Mouse (Mus musculus) bone marrow, adult 2 months (tissue): ENCODE data around the gene Tmem245.

ENCODE experiments used
- CTCF ChIP-seq: fragments of 200-500 bp; IDR thresholded peaks from 2 replicates; pipeline ENCODE4 v1.5.1; 2011; ENCODE audit warnings: low read length, control low read depth; ENCODE audit not compliant: control insufficient read depth, insufficient read depth
- POLR2A ChIP-seq: fragments of 200-500 bp; IDR thresholded peaks from 2 replicates; pipeline ENCODE4 v1.6.1; 2011; ENCODE audit warnings: low read depth, mild to moderate bottlenecking, control low read depth, low read length, borderline replicate concordance; ENCODE audit not compliant: control insufficient read depth

DNA sequence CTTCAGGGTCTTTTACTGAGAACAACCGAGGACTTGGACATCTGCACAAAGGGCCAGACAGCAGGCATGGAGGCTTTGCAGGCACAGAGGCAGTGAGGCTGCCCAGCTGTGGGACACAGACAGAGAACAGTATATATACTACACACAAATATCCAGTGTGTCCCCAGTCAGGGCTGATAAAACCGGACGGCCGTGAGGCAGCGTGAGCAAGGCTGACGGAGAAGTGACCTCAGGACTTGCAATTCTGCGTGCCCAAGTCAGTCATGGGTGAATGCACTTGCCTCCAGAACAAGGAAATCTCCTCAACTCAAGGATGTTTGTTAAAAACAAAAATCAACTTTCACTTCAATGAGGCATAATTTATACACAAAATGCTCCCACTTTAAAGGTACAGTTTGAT is 115.2 kb downstream of the Tmem245 start:
- TF ChIP-seq CTCF (no peak), POLR2A (no peak)
